Mouse (Mus musculus) liver, embryonic 14.5 days (tissue): Measurements from ENCODE around the gene Ebf1. TPM values are rescaled to one million over a fixed set of nuclear protein-coding genes. Genes with fewer than 3 reads are reported as not detected.

Experiments
- ATAC-seq: fragments of 200-750 bp; cut with Nextera tagmentation; 2 replicates; pipeline ENCODE4 v1.8.0; 2017; ENCODE audit warnings: moderate number of reproducible peaks, mild to moderate bottlenecking, moderate library complexity; ENCODE audit not compliant: insufficient read depth
- DNase-seq, 3 experiments: peaks; one replicate each; pipeline ENCODE4 v3.0.0-alpha.2; 2012 to 2013; ENCODE audit warnings: low read depth in 3 of 3, low spot score in 3 of 3
- H3K27ac ChIP-seq: fragments of 300-500 bp; sonication (generic); 2 replicates; pipeline ENCODE4 v1.5.1; 2014; ENCODE audit warnings: moderate library complexity, mild to moderate bottlenecking, control low read depth, inconsistent platforms
- H3K27me3 ChIP-seq: fragments of 300-500 bp; sonication (generic); 2 replicates; pipeline ENCODE4 v1.6.1; 2014; ENCODE audit warnings: mild to moderate bottlenecking, low read length, moderate library complexity; ENCODE audit not compliant: control insufficient read depth, insufficient read depth
- H3K36me3 ChIP-seq: fragments of 300-500 bp; sonication (generic); replicated peaks from 2 replicates; pipeline ENCODE4 v1.6.1; 2014; ENCODE audit warnings: low read depth; ENCODE audit not compliant: control insufficient read depth, insufficient read depth
- H3K4me1 ChIP-seq, 2 experiments: fragments of 200-500 bp in 1 of 2; fragments of 300-500 bp in 1 of 2; sonication (generic) in 1 of 2; replicated peaks; 2 replicates each; pipeline ENCODE4 v1.6.1; 2012 to 2014; ENCODE audit warnings: antibody characterized with exemption in 1 of 2, inconsistent platforms in 1 of 2, low read length in 1 of 2; ENCODE audit not compliant: control insufficient read depth in 2 of 2, insufficient read depth in 2 of 2
- H3K4me2 ChIP-seq: fragments of 300-500 bp; sonication (generic); 2 replicates; pipeline ENCODE4 v1.6.1; 2014; ENCODE audit warnings: low read depth, mild to moderate bottlenecking, control low read depth, moderate library complexity
- H3K4me3 ChIP-seq, 2 experiments: fragments of 200-500 bp in 1 of 2; fragments of 300-500 bp in 1 of 2; sonication (generic) in 1 of 2; 2 replicates each; pipeline ENCODE4 v1.5.1; 2012 to 2014; ENCODE audit warnings: low read depth in 2 of 2, low read length in 2 of 2, mild to moderate bottlenecking in 2 of 2, control low read depth in 1 of 2, inconsistent platforms in 1 of 2, moderate library complexity in 1 of 2; ENCODE audit not compliant: insufficient read depth in 1 of 2
- H3K9ac ChIP-seq: fragments of 300-500 bp; sonication (generic); replicated peaks from 2 replicates; pipeline ENCODE4 v1.6.1; 2014; ENCODE audit warnings: mild to moderate bottlenecking, control low read depth, moderate library complexity
- H3K9me3 ChIP-seq: fragments of 300-500 bp; sonication (generic); 2 replicates; pipeline ENCODE4 v1.6.1; 2016; ENCODE audit warnings: low read length, mixed read lengths; ENCODE audit not compliant: control insufficient read depth
- CTCF ChIP-seq: IDR thresholded peaks from 2 replicates; pipeline ENCODE4 v1.5.1; 2016; ENCODE audit warnings: antibody characterized with exemption, low read depth, control low read depth
- EP300 ChIP-seq: IDR thresholded peaks from 2 replicates; pipeline ENCODE4 v1.6.1; 2016; ENCODE audit warnings: antibody characterized with exemption, low read depth
- WGBS: fragments of 180-500 bp; shearing (Covaris S2); extraction: QIAGEN DNeasy Blood & Tissue Kit; methylation state at CpG from one replicate; pipeline ENCODE4 v1.1.7; 2014; ENCODE audit not compliant: insufficient replicate concordance; 5-methylcytosine and 5-hydroxymethylcytosine counted together
- polyA plus RNA-seq, 2 experiments: library from polyadenylated mRNA; depleted of rRNA in 1 of 2; stranded (reverse) in 1 of 2; unstranded in 1 of 2; fragments of >200 nt; fragmentation: Nextera tagmentation in 1 of 2; extraction: Ambion mirVana in 1 of 2; gene quantifications; 2 replicates each; pipeline versions ENCODE4 v1.2.1 to v1.2.3; 2012 to 2014

Ebf1 gene
- polyA plus RNA-seq, 2 experiments: 0.20 to 0.34 TPM

GRCm38 (mm10) chr11:44686378-44686777 lies 69.3 kb downstream of the Ebf1 start:
- no peak for DNase-seq
- 60% methylated on average over 12 of the region's 12 CpGs for WGBS
- Histone ChIP-seq H3K9me3 (no peaks in the 10 kb centered on the region), H3K4me2 (no peak overlapping the region), H3K4me1 (no peaks in the 10 kb centered on the region; a peak in 2 of 4 replicates), H3K4me3 (no peak overlapping the region), H3K9ac (no peak overlapping the region), H3K27me3 (no peaks in the 10 kb centered on the region), H3K36me3 (no peaks in the 10 kb centered on the region), H3K27ac (no peak overlapping the region)
- no peak for ATAC-seq
- TF ChIP-seq EP300 (no peak), CTCF (no peak)

DNA sequence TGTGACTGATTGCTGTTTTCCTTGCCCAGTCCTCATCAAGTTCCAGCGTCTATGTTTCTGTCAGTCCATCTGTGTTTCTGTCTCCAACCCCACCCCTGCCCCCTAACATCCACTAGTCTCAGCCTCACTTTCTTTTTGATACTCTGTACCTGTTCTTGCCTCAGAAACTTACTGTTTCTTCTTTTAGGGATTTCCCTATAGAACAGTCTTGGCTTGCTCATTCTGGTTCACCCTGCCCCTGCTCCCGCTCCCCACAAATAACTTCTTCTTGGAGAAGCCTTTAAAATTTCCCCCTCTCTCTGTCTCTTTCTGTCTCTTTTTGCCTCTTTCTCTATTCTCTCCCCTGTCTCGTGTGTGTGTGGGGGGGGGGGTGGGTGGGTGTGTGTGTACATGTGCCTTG lies 71.4 kb downstream of the Ebf1 start:
- Histone ChIP-seq H3K4me1 (peaks cover 0 to 1% of the 10 kb centered on the region in 2 experiments; a peak in 2 of 4 replicates), H3K27ac (no peak overlapping the region), H3K4me2 (no peak overlapping the region), H3K9ac (no peak overlapping the region), H3K9me3 (no peaks in the 10 kb centered on the region), H3K4me3 (no peak overlapping the region), H3K27me3 (no peaks in the 10 kb centered on the region), H3K36me3 (no peaks in the 10 kb centered on the region)
- DNase-seq (no peak), ATAC-seq (no peak)
- TF ChIP-seq EP300: no peak
- no peak for TF ChIP-seq CTCF
- 53% methylated on average over 3 of the region's 3 CpGs for WGBS

GRCm38 (mm10) chr11:44689571-44690264 lies 72.6 kb downstream of the Ebf1 start:
- H3K4me2 ChIP-seq: no peak overlapping the region
- H3K36me3 ChIP-seq: no peaks in the 10 kb centered on the region
- TF ChIP-seq EP300 (no peak), CTCF (no peak)
- WGBS: 54% methylated on average over 7 of the region's 7 CpGs
- no peak overlapping the region for H3K9ac ChIP-seq
- no peak overlapping the region for H3K27ac ChIP-seq
- no peaks in the 10 kb centered on the region for H3K9me3 ChIP-seq
- H3K4me3 ChIP-seq: no peak overlapping the region
- DNase-seq (no peak), ATAC-seq (no peak)
- H3K27me3 ChIP-seq: no peaks in the 10 kb centered on the region
- peaks cover 0 to 1% of the 10 kb centered on the region in 2 experiments; a peak in 1 of 4 replicates for H3K4me1 ChIP-seq

DNA sequence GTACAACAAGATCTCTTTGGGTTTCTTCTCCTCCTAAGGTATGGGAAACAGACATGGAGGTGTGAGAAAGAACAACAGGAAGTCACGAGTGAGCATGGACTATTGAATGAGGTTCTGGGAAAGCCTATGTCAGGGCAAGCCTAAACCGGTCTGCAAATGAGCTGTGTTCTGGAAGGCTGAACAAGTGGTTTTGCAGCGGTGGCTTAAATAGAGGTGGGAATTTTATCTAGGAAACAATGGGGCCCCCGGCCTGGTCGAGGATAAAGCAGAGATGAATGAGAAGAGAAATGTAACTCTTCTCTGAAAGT lies 73.1 kb downstream of the Ebf1 start:
- Histone ChIP-seq H3K9ac (no peak overlapping the region), H3K27ac (no peak overlapping the region), H3K9me3 (no peaks in the 10 kb centered on the region), H3K4me3 (no peak overlapping the region), H3K4me1 (peaks cover 0 to 1% of the 10 kb centered on the region in 2 experiments; a peak in 1 of 4 replicates), H3K36me3 (no peaks in the 10 kb centered on the region), H3K4me2 (no peak overlapping the region), H3K27me3 (no peaks in the 10 kb centered on the region)
- DNase-seq (no peak), ATAC-seq (no peak)
- TF ChIP-seq CTCF: no peak
- TF ChIP-seq EP300: no peak
- 57% methylated on average over 5 of the region's 5 CpGs for WGBS

DNA sequence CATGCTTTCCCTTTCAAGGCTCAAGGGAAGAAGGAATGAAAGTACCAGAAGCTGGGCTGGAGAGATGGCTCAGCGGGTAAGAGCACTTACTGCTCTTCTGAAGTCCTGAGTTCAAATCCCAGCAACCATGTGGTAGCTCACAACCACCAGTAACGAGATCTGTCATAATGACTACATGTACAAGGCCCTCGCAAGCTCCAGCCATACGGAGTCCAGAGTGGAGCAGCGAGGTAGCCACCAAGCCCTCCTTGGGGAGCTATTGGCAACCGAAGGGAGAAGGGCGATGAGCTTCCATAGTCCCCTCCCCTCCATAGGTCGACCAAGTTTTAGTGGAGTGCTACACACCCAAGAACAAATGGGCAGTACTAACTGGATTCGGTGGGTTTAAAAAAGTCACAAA lies 78.3 kb downstream of the Ebf1 start:
- 69% methylated on average over 9 of the region's 9 CpGs for WGBS
- Histone ChIP-seq H3K9ac (no peak overlapping the region), H3K9me3 (no peaks in the 10 kb centered on the region), H3K4me2 (no peak overlapping the region), H3K27ac (no peak overlapping the region), H3K27me3 (no peaks in the 10 kb centered on the region), H3K4me1 (0 out of 4 replicates have a peak, but pooled peaks cover 0 to 1% of the 10 kb centered on the region in 2 experiments), H3K36me3 (no peaks in the 10 kb centered on the region), H3K4me3 (no peak overlapping the region)
- TF ChIP-seq EP300: no peak
- no peak for TF ChIP-seq CTCF
- no peak for ATAC-seq
- no peak for DNase-seq
